Mouse (Mus musculus) C2C12 (cell line): ENCODE results near the gene Pym1. TPM values are rescaled to one million over a fixed set of nuclear protein-coding genes. Genes with fewer than 3 reads are reported as not detected.
A peak's percentile ranks its signal among the peaks of the same experiment; 100 is the strongest.

Experiments used
- H3K27me3 ChIP-seq: one replicate; pipeline ENCODE4 v1.6.1; 2011; ENCODE audit not compliant: control insufficient read depth, insufficient read depth, insufficient read length
- H3K36me3 ChIP-seq: one replicate; pipeline ENCODE4 v1.6.1; 2011; ENCODE audit not compliant: control insufficient read depth, insufficient read depth
- H3K4me3 ChIP-seq: one replicate; pipeline ENCODE4 v1.5.1; 2011; ENCODE audit warnings: mild to moderate bottlenecking, control low read depth; ENCODE audit not compliant: poor library complexity, insufficient read depth, severe bottlenecking
- H3K79me2 ChIP-seq: one replicate; pipeline ENCODE4 v1.6.1; 2011; ENCODE audit not compliant: control insufficient read depth, insufficient read depth
- H3K79me3 ChIP-seq: one replicate; pipeline ENCODE4 v1.6.1; 2011; ENCODE audit warnings: low read depth, control low read depth
- H3ac ChIP-seq: one replicate; pipeline ENCODE3; 2011; ENCODE audit warnings: low read depth; ENCODE audit not compliant: control insufficient read depth, insufficient read length
- CEBPB ChIP-seq: IDR thresholded peaks from one replicate; pipeline ENCODE4 v1.6.1; 2011; ENCODE audit warnings: low read depth, mild to moderate bottlenecking, control low read depth, moderate library complexity
- CTCF ChIP-seq: IDR thresholded peaks from one replicate; pipeline ENCODE4 v1.5.1; 2011; ENCODE audit not compliant: control insufficient read depth, insufficient read depth, insufficient read length
- FOSL1 ChIP-seq: IDR thresholded peaks from one replicate; pipeline ENCODE4 v1.8.0; 2011; ENCODE audit warnings: mild to moderate bottlenecking, low read length; ENCODE audit not compliant: poor library complexity, insufficient read depth, severe bottlenecking
- MAX ChIP-seq: IDR thresholded peaks from one replicate; pipeline ENCODE4 v1.6.1; 2011; ENCODE audit warnings: mild to moderate bottlenecking, control low read depth
- MYOD1 ChIP-seq: IDR thresholded peaks from one replicate; pipeline ENCODE4 v1.6.1; 2011; ENCODE audit warnings: low read depth; ENCODE audit not compliant: control insufficient read depth, insufficient read length
- MYOG ChIP-seq: IDR thresholded peaks from one replicate; pipeline ENCODE4 v1.6.1; 2011; ENCODE audit not compliant: control insufficient read depth, insufficient read length; ENCODE audit errors: extremely low read depth
- USF1 ChIP-seq: IDR thresholded peaks from one replicate; pipeline ENCODE4 v1.6.1; 2011; ENCODE audit warnings: low read depth, mild to moderate bottlenecking, control low read depth, moderate library complexity
- polyA plus RNA-seq: library from polyadenylated mRNA; unstranded; fragments of >200 nt; fragmentation: generic; extraction: Trizol; gene quantifications from one replicate; pipeline ENCODE4 v1.2.1, GENCODE M21; 2012; ENCODE audit warnings: missing spikeins

The Pym1 gene
- polyA plus RNA-seq, 1 experiment = 38.0 TPM

DNA sequence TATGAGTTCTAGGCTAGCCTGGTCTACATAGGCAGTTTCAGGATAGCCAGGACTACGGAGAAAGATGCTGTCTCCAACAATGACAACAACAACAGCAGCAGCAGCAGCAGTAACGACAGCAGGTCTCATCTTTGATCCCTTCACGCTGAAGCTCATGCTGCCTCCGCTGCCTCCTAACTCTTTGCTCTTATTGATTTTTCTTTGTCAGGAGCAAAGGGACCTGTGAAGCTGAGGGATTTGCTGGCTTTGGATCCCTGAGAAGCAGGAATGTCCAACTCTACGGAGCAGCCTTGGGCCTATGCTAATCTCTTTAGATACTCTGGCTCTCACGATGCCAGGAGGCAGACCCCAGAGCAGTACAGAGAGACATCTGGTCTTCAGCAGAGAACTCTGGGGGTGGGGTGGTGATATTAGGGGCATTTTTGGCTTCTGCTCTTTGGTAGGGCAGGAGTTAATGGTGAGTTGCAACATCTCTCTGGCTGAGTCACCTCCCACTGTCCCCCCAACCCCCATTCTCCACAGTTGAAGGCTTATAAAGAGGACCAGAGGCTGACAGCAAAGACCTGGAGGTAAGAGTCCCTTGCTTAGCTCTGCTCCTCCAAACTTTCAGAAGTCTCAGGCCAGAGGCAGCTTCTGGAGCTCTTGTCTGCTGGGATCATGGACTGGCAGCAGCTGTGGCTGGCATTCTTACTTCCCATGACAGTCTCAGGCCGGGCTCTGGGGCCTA lies 42.9 kb downstream of the Pym1 start, which contains the start of gene Mmp19:
Mmp19 (plus strand) TSS at position 513 of the 727 bp plus-strand sequence.
- TF ChIP-seq USF1 (no peak), CEBPB (peak; percentile 78)
- H3K4me3 ChIP-seq = no peak within 1 kb of the TSS
- no peaks in the 10 kb centered on the region for H3K79me2 ChIP-seq
- H3ac ChIP-seq = no peak within 1 kb of the TSS
- no peaks in the 10 kb centered on the region for H3K27me3 ChIP-seq
- H3K36me3 ChIP-seq = no peaks in the 10 kb centered on the region
- H3K79me3 ChIP-seq = no peaks in the 10 kb centered on the region

- no peak for TF ChIP-seq MYOG
- TF ChIP-seq CEBPB = no peak
- TF ChIP-seq USF1 = no peak
- no peak for TF ChIP-seq MYOD1
- no peak for TF ChIP-seq MAX
- no peak for TF ChIP-seq FOSL1
- TF ChIP-seq CTCF = no peak
- H3K79me3 ChIP-seq = no peaks in the 10 kb centered on the region
- no peak overlapping the region for H3K4me3 ChIP-seq
- no peaks in the 10 kb centered on the region for H3K79me2 ChIP-seq
- H3ac ChIP-seq = no peak overlapping the region
- H3K27me3 ChIP-seq = no peaks in the 10 kb centered on the region
- no peaks in the 10 kb centered on the region for H3K36me3 ChIP-seq
These were observed 44.4 kb downstream of the Pym1 start for GRCm38 (mm10) chr10:128792041-128792440.

- no peak overlapping the region for H3K4me3 ChIP-seq
- no peaks in the 10 kb centered on the region for H3K27me3 ChIP-seq
- no peak for TF ChIP-seq CEBPB
- no peak for TF ChIP-seq MYOG
- no peaks in the 10 kb centered on the region for H3K36me3 ChIP-seq
- H3ac ChIP-seq = no peak overlapping the region
- no peaks in the 10 kb centered on the region for H3K79me3 ChIP-seq
- H3K79me2 ChIP-seq = no peaks in the 10 kb centered on the region
These were observed 45.6 kb downstream of the Pym1 start for GRCm38 (mm10) chr10:128793258-128793657.

DNA sequence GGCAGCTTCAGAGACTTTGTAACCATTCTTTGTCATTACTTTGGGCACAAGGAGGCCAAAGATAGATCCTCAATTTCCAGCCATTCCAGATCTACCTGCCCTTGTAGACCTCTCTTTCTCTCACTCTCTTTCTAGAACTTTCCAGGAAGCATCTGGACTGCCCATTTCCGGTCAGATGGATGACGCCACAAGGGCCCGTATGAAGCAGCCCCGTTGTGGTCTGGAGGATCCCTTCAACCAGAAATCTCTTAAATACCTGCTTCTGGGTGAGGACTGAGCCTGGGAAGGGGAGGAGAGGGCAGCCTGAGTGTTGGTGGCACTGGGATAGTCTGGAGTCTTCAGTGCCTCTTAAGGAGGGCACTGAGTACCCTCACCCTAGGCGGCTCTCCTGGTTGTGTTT lies 46.7 kb downstream of the Pym1 start:
- TF ChIP-seq CEBPB = no peak
- TF ChIP-seq MAX = no peak
- no peak for TF ChIP-seq MYOD1
- TF ChIP-seq CTCF = no peak
- TF ChIP-seq USF1 = no peak
- no peak for TF ChIP-seq MYOG
- TF ChIP-seq FOSL1 = no peak
- Histone ChIP-seq H3ac (no peak overlapping the region), H3K36me3 (peaks cover 3% of the 10 kb centered on the region), H3K79me3 (no peaks in the 10 kb centered on the region), H3K79me2 (no peaks in the 10 kb centered on the region), H3K27me3 (no peaks in the 10 kb centered on the region), H3K4me3 (no peak overlapping the region)

GRCm38 (mm10) chr10:128795581-128795980 lies 47.9 kb downstream of the Pym1 start:
- no peaks in the 10 kb centered on the region for H3K79me3 ChIP-seq
- H3K79me2 ChIP-seq = no peaks in the 10 kb centered on the region
- no peak overlapping the region for H3K4me3 ChIP-seq
- no peaks in the 10 kb centered on the region for H3K27me3 ChIP-seq
- TF ChIP-seq MYOD1 = no peak
- no peak for TF ChIP-seq FOSL1
- no peak for TF ChIP-seq CEBPB
- TF ChIP-seq MYOG = no peak
- no peak overlapping the region for H3ac ChIP-seq
- H3K36me3 ChIP-seq = peaks cover 13% of the 10 kb centered on the region

- H3ac ChIP-seq = no peak overlapping the region
- peaks cover 19% of the 10 kb centered on the region for H3K79me2 ChIP-seq
- peaks cover 26% of the 10 kb centered on the region for H3K36me3 ChIP-seq
- no peak overlapping the region for H3K4me3 ChIP-seq
- H3K79me3 ChIP-seq = peaks cover 5% of the 10 kb centered on the region
- TF ChIP-seq CEBPB (no peak), FOSL1 (no peak), MYOG (no peak), MYOD1 (no peak), CTCF (no peak), MAX (no peak), USF1 (no peak)
- no peaks in the 10 kb centered on the region for H3K27me3 ChIP-seq
These were observed 51.0 kb downstream of the Pym1 start for GRCm38 (mm10) chr10:128798676-128799075.
